Mouse (Mus musculus) cerebellum, postnatal 4 days (tissue): ENCODE results near the gene Plekhj1.
"Not testable (repeated sequence)": the region's sequence is repeated elsewhere in the genome, so short reads cannot be mapped to it uniquely, and the experiment has no call there.

Experiments used
- DNase-seq, 2 experiments: peaks; one replicate each; pipeline ENCODE4 v3.0.0; 2022; ENCODE audit warnings: low spot score in 2 of 2, mixed read lengths in 1 of 2

The Plekhj1 gene

DNA sequence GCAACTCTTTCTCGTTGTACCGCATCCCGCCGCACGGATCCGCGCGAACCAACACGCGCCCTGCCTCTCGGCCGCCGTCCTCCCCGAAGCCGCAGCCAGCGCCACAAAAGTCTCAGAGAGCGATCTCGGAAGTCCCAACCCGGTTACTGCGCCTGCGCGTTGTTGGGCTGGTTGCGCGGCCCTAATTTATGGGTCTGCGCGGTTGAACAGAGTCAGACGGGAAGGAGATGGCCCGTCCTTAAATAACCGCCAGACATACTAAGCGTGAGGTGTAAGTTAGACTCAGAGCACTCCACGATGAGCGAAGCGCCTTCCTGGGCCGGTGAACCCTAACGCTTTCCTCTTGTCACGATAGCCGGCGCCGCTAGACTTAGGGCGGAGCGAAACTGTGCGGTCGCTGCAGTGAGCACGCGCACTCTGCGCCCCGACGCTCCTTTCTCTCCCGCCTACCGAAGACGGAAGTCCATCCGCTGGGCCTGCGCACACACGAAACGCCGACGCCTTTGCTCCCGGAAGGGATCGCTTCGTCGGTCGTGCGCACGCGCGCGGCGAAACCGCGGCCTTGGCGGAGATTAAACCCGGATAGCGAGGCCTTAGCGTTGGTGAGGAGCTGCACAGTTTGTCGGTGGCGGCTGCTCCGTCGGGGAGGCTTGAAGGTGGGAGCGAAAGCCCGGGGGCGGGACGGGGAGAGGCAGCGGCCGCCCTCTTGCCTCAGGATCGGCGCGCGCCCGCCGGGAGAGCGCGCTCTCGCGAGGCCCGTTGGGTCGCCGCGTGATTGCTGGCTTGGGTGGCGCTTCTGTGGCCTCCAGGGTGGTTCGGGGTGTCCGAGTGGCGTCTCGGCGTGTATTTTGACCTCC is at the start of gene Plekhj1, which contains the start of gene Sf3a2:
Gene Plekhj1 (minus strand): TSS at position 477 of the 857 bp plus-strand sequence.
Gene Sf3a2 (plus strand): TSS at position 49 of the 857 bp plus-strand sequence.
- DNase-seq, result peak; percentile 89 to 95

DNA sequence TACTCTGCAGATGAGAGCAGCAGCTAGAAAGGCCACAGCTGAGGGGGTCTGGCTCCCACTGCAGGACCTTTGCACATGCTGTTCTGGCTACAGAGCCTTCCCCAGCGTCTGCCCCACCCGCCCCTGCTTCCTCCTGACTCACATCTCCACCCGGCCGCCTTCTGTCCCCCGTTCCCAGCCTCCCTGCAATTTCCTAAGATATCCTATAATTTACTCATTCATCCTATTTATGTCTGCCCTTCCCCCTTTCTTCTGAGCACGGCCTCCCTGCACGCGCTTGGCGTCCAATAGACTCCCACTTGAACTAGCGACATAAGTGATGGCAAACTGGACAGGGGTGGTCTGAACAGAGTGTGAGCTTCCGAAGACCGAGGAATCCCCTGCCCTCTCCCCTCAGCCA is 47.3 kb upstream of the Plekhj1 start:
- no peak for DNase-seq

- DNase-seq, result no peak
Measured at GRCm38 (mm10) chr10:80845055-80845693, 46.7 kb upstream of the Plekhj1 start.

DNA sequence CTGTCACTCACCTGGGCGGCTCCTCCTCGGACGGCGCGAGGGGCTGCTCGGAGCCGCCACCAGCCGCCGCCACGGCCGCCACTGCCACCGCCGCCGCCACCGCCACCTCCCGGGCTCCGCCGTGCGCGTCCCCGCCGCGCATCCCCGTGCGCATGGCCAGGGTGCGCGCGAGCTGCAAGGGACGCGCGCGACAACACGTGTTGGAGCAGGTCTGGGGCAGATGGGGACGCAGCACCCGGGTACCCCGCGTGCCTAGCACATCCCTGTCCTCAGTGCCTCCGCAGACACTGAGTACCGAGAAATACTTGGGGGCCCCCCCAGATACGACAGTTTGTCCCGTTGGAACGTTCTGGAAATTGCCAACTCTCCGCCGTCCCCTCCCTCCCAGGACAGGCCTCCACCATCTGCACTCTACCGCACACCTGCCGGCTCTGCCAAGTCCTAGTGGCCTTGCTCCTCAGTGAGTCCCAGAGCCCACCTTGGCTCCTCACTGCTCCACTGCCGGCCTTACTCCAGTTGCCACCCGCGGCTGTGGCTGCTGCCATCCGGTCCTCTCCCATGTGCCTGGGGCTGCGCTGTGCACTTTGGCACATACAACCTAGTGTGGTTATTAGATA is 45.6 kb upstream of the Plekhj1 start, which contains the start of gene Lingo3:
Gene Lingo3 (minus strand): TSS at position 109 of the 617 bp plus-strand sequence.
- peak in 1 of 2 experiments; percentile 68 for DNase-seq

DNA sequence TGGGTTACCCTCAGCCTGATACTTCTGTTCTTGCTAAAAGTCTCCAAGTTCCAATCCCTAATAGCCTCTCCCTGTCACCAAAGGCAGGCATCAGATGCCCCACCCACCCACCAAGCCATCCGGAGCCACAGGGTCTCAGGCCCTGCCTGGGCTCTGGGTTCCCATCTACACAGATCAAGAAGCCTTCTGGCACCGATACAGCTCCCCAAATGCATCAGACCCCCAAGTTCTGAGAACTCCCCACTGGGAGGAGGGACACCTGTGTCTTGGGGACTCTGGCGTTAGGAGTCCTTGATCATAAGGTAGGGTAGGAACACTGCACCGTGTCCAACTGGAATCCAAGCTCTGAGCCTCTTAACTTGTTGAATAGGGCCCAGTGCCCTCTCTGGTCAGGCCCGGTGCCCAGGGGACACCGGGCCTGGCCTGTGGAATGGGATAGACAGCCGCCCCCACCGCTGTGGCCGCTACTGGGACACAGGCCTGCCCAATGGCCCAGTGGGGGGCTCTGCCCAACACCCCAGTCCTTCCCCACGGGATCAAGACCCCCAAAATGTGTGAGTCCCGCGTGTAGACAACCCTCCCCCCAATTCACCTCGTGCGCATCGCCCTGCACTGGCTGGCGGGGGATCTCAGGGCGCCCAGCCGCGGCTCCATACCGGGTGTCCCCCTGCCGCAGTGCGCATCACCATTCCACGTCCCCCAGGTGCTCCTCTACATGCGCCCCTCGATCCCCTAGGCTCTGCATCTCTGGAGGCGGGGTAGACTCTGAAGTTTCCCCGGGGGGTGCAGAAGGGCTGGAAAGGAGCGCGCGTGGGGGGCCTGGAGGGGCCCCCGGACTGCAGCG is 44.9 kb upstream of the Plekhj1 start:
- no peak for DNase-seq

- DNase-seq, result no peak
Measured at GRCm38 (mm10) chr10:80842334-80842733, 43.9 kb upstream of the Plekhj1 start.

DNA sequence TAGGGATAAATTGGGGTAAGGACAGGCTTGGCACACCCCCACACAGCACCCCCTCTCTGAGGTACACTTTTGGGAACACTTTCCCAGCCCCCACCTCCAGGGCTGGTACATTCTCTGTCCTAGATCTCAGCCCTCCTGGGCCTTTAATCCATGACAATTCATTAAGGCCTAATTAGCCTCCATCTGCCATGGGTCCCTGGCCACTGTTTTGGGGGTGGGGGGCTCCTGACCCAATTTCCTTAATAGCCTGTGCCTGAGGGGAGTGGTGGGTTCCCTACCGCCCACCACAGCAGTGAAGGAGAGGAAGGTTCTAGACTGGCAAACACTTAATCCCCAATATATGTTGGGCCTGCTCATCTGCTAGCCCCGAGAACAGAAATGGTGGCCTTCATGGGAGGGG is 43.3 kb upstream of the Plekhj1 start:
- no peak for DNase-seq

GRCm38 (mm10) chr10:80839848-80840247 is 41.4 kb upstream of the Plekhj1 start:
- DNase-seq, result no peak

DNA sequence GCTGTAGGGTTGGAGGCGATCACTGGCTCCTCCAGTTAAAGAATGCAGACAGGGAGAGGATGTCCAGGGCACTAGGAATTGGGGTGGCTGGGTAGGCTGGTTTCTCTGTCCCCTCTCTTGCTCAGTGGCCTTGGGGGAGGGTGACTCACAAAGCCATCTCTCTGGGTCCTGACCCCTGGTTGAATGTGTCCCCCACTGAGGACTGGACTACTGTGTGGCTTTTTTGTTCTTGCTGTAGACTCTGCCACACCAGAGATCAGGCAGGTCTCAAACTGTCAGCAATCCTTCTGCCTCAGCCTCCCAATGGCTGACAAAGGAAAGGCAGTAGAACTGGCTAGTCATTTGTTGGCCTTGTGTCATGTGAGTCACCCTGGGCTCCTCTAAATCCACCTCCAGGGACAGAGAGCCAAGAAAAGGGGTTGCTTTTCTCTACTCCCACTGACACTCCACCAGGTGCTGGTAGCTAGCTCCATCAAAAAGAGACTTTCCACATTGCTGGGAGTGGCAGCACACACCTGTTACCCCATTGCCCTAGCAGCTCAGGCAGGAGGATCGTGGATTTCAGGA is 40.0 kb upstream of the Plekhj1 start:
- no peak for DNase-seq

DNA sequence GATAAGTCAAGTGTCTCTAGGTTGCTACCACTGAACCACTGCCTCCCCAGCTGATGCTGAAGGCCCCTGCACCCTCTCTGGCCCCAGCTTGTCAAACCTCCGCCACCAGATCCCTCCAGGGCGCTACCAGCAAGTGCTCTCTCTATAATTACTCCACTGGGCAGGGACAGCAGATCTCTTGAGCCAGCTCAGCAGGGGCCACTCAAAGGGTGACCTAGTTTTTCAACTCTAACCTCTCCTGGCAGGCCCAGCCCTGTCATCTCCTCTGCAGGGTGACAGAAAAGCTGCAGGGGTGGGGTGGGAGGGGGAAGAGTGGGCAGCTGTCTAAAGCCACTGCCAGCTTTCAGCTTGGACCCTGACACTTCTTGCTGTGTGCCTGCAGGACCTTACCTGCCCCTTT is 39.4 kb upstream of the Plekhj1 start:
- DNase-seq, result no peak

DNA sequence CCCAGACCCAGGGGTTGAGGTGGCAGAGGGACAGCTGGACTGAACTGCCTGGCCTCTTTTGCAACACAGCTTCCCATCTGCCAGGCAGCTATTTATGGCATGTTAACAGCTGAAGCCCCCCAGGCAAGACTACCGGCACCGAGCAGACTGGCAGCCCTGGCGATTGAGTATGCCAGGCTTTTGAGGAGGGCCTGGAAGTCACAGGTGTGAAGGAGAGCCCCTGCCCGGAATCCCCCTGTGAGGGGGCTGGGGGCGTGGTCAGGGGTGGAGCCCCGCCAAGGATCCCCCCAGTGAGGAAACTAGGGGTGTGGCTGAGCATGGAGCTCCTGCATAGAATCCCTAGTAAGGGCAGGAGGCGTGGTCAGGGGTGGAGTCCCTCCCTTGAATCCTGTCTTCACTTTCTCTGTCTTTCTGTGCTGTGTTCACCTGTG is 38.5 kb upstream of the Plekhj1 start:
- peak in 1 of 2 experiments; percentile 41 for DNase-seq

DNA sequence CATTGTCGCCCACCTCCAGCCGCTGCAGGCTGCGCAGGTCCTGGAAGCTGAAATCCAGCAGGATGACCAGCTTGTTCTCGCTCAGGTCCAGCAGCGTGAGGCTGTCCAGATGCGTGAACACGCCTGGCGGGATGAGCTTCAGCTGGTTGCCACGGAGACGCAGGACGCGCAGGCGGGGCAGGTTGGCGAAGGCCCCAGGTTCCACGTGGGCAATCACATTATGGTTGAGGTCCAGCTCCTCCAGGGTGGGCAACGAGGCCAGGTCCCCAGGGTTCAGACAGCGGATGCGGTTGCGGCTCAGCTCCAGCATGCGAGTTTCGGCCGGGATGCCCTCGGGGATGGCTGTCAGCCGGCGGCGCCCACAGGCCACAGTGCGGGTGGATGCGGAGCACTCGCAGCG is 37.2 kb upstream of the Plekhj1 start:
- DNase-seq, result no peak

- no peak for DNase-seq
Measured at GRCm38 (mm10) chr10:80832818-80833217, 34.4 kb upstream of the Plekhj1 start.

DNA sequence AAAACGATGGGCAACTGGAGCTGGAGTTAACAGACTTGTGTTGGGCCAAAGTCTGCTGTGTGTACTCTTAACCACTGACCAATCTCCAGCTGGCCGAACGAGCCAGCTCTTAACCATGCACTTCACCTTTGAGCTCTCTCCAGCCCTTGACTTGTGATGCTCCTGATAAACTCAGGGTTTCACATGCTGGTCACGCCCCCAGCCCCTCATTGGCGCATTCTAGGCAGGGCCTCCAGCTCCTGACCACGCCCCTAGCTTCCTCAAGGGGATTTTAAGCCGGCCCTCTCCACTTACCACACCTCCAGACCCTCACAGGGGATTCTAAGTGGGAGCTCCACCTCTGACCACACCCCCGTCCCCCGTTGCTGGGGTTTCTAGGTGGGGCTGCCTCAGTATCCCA is 32.7 kb upstream of the Plekhj1 start:
- DNase-seq, result no peak

- DNase-seq, result no peak
Measured at GRCm38 (mm10) chr10:80829359-80830278, 31.2 kb upstream of the Plekhj1 start.

DNA sequence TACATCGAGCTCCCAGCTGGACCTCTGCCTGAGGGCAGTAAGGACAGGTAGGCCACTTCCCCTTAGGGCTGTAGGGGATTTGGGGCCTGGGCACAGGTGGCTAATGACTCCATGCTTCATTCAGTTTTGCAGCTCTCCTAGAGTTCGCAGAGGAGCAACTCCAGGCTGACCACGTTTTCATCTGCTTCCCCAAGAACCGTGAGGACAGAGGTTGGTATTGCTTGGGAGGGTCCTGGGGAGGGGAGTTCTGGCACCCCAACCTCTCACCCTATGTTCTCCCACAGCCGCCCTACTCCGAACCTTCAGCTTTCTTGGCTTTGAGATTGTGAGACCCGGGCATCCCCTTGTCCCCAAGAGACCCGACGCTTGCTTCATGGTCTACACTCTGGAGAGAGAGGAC is 30.2 kb upstream of the Plekhj1 start:
- not testable (repeated sequence) for DNase-seq

GRCm38 (mm10) chr10:80827870-80828420 is 29.5 kb upstream of the Plekhj1 start:
- no peak for DNase-seq

- DNase-seq, result no peak
Measured at GRCm38 (mm10) chr10:80827063-80827869, 28.8 kb upstream of the Plekhj1 start.
